Mouse (Mus musculus): ENCODE results near the gene Zfp92.
A peak's percentile ranks its signal among the peaks of the same experiment; 100 is the strongest.
"Not testable (repeated sequence)": the region's sequence is repeated elsewhere in the genome, so short reads cannot be mapped to it uniquely, and the experiment has no call there.

Zfp92 gene

DNA sequence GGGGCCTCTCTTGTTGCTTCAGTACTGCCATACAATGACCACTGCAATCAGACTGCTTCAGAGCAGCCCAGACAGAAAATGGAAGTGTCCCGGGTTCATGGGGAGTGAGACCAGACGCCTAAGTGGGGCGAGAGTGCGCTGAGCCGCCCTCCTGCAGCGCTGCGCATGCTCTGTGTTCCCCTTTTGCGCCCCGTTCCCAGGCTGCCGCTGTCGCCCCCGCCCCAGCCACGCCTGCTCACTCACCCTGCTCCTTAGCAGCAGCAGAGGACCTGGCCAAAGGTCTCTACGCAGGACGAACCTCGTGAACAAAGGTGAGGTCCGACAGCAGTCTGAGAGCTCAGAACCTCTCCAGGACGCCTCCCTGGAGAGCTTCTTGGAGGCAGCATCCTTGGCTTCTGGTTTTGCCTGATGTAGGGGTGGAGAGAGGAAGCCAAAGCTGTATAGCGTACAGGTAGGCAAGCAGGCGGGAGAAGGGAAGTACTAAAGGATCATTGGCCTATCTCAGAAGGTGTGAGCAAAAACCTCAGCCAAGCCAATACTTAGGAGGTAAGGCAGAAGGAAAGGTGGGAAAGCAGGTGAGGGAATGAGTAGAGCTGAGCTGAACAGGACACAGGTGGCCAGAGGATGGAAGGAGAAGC lies at the start of gene Zfp92:
Gene Zfp92 (plus strand): TSS at position 217 of the 638 bp plus-strand sequence.
- DNase-seq (ENCODE audit: low spot score), result no peak

DNA sequence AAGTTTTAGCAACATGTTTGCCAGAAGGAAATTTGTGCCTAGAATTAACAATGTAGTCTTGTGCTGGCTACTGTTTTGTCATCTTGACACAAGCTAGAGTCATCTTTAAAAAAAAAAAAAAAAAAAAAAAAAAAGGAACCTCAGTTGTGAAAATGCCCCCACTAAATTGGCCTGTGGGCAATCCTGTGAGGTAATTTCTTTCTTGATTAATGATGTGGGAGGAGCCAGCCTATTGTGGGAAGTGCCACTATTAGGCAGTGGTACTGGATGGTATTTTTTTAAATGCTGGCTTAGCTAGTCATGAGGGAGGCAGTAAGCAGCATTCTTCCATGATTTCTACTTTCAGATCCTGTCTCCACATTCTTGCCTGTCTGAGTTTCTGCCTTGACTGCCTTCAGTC lies 47.6 kb upstream of the Zfp92 start:
- no peak for DNase-seq (ENCODE audit: low spot score)

DNA sequence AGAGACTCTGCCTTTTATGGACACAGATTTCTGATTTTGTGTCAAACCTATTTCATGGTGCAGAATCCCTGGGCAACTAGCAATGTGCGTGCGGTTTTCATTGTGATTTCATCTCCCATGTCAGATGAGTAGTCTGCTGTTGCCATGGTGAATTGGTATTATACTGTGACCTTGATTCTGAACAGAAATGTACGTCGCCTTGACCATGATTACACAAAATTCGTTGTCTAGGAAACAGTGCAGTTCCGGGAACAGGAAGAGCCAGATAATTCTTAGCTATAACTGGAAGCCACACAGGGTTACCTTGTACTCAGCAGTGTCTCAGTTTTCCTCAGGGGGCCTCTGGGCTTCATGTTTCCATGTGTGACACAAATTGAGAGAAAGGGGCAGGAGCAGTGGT lies 26.5 kb upstream of the Zfp92 start:
- DNase-seq (ENCODE audit: low spot score), result no peak

DNA sequence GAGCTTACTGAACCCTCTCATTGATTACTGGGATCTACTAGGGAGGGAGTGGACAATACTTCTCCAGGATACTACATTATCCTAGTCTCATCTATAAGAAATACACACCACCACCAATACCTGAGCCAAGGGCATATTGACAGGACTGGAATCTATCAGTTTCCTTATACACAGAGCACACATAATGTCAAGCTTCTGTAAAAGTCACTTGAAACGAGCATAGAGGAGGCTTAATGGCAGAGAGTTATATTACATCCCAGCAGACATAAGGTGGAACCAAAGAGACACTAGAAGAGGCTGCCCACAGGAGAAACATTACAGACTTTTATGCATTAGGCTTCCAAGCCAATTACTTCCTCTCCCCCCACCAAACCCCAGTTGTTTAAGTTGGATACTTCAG lies 26.0 kb upstream of the Zfp92 start:
- no peak for DNase-seq (ENCODE audit: low spot score)

DNA sequence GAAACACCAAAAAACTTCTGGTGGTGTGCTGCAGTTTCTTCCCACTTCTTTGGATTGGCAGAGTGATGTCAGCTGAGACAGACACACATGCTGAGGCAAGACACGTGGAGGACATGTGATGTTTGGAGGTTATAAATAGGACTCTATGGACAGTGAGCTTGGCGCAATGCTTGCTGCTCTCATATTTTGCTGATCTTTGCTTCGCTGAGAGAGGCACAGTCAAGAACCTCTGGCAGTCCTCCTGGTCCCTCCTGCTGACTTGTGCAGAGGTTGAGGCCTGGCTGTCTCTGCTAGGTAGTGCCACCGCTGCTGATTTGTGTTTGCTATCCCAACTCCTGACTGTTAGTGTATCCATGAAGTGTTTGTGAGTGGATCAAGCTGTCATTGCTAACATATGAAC lies 19.4 kb upstream of the Zfp92 start:
- no peak for DNase-seq (ENCODE audit: low spot score)

DNA sequence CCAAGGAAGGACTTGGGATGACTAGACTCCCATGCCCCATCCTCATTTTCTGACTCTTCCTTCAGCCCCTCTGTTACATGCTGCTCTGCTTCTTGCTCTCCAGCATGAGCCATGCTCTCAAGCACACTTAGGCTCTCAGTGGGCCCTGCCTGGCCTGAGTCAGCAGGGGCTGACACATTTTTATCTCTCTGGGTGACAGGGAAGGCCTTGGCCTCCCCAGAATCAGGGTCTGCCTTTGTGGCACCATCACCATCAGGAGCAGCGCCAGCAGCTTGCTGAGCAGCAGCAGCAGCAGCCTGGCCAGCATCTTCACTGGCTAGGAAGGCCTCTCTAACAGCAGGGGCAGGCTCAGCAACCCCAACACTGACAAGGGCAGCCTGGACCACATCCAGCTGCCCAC lies 14.4 kb upstream of the Zfp92 start:
- DNase-seq (ENCODE audit: low spot score), result no peak

DNA sequence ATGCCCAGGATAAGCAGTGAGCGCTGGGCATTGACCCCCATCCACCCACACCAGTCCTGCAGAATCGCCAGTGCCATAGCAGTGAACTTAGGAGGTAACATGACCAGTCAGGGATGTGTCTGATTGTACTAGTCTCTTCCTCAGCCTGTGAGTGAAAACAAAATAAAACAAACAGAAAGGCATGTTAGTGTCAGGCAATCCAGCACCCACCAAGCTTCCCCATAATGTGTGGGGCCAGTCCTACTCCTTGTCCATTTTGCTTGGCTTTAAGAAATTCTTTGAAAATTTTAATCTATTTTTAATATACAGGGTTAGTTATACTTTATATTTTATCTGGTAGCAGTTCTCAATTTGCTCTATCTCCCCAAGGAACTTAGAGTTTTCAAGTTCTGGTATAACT lies 12.3 kb upstream of the Zfp92 start, which contains the start of gene Gm18336:
Gene Gm18336 (minus strand): TSS at position 101 of the 400 bp plus-strand sequence.
- DNase-seq (ENCODE audit: low spot score), result not testable (repeated sequence)

DNA sequence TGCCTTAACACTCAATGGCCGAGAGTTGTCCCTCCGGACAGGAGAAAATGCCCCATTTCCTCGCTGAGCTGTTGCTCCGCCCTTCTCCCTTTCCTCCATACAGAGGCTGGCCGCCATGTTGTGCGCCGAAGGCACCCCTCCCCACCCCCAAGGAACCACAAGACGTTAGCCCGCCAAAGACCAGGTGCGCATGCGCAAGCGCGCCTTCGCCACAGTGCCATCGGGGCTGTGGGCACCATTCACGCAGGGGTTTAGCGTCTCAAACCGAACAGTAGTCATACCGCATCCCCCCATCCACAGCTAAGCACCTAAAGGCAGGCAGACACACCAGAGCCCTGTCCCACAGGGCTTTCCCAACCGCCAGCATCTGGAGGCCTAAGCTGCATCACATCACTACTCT lies 9.9 kb upstream of the Zfp92 start:
- no peak for DNase-seq (ENCODE audit: low spot score)

DNA sequence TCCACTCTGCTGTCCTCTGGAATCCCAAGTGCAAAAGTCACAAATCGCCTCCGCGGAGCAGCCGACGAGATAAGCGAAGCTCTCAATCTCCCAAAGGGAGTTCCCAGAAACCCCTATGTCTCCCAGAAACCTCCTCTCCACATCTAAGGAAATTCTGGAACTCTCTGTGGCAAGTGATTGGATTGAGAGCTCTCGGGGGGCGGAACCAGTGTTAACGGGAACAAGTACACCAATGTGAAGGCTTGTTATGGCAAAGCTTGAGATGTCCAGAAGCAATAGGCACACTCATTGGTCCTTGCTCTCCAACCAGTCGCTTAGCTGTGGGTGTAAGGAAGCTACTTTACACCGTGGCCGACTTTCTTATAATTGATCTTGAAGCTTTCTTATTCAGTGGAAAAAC lies 9.3 kb upstream of the Zfp92 start:
- DNase-seq (ENCODE audit: low spot score), result no peak

DNA sequence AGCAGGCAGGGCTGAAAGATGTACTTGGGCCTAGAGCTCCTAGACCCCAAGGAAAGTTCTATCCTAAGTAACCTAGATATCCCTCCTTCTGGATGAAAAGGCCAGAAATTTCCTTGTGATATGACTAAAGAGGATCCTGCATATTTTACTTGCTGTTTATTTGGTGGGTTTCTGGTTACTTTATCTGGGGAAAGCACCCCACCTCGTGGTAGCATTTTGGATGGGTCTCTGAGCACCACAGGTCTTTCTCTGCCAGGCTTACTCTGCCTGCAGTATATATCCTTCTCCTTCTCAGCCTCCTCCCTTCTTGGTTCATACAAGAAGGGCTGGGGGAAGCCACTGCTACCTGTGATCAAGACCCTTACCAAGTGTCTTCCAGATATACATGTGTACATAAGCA lies 1.9 kb downstream of the Zfp92 start:
- DNase-seq (ENCODE audit: low spot score), result no peak

DNA sequence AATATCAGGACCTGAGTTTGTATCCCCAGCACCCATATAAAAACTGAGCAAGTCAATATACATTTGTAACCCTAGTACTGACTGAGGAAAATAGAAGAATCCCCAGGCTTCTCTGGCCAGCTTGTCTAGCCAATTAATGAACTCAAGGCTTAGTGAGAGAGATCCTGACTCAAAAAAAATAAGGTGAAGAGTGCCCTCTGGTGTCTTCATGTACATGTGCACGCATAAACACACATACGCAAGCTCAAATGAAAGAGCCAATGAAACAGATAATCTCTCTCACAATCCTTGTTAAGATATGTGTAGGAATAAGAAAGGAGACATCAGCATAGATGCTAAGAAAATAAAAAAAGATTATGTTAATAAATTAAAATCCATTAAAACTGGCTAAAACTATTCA lies 19.1 kb downstream of the Zfp92 start:
- DNase-seq (ENCODE audit: low spot score), result no peak

DNA sequence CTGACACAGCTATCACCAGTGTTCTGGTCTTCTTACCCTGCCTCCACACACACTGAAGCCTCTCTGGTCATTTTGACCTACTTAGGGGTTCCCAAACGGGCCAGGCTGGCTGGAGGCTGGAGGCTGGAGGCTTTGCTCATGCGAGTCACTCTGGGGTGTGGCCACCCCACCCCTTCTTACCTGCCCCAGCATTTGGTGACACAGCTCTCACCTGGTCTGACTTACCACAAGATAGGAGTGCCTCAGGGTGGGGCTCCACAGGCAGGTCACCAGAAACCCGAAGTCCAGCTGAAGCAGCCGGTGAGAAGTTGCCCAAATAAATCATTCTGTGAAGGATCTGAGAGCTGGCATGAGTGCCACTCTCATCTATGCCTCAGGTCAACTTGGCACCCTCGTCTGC lies 22.0 kb downstream of the Zfp92 start:
- no peak for DNase-seq (ENCODE audit: low spot score)

DNA sequence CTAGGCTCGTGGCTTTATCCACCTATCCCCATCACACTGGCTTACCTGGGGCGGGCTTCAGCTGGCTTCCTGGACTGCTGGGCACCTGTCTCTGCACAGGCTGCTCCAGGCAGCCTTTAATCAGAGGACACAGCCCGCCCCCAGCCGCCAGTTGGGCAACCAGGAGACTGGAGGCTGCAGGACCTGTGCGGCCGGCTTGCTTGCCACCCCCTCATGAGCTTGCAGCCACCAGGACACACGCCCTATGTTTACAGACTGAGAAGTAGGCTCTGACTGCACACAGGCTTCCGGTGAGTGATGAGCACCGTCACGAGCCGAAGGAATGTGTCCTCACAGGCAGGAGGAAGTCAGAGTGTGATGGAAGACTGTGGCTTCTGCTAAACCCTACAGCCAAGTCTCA lies 24.4 kb downstream of the Zfp92 start, which contains the start of gene Trex2:
Gene Trex2 (minus strand): TSS at position 93 of the 400 bp plus-strand sequence.
- no peak for DNase-seq (ENCODE audit: low spot score)

DNA sequence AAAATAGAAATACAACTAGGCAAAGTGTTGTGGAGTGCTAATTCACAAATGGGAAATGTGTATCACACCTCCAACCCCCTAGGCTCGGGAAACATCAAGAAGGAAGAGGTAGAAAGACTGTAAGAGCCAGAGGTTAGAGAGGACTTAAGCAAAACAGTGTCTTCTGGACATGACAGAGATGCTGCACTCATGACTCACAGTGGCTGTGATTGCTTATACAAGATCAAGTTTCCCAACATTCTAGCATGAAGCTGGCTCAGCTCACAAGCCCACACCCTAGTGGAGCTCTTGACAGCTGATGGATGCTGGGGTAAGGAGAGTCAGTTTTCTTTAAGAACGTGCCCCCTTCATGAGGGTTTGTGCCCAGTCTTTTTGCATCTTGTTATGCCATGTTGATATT lies 30.5 kb downstream of the Zfp92 start:
- no peak for DNase-seq (ENCODE audit: low spot score)

DNA sequence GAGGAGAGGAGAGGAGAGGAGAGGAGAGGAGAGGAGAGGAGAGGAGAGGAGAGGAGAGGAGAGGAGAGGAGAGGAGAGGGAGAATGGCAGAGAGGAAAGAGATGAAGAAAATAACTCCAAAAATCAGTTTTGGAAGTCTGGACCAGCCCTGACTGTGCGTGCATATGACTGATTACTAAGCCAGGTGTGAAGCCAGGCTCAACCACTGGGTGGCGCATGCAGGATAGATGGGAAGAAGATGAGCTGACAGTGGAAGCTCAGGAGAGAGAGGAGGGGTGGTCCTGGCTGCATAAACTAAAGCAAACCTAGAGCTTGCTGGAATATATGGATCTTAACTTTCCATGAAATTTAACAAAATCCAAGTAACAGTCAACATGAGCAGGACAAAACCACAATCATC lies 41.1 kb downstream of the Zfp92 start:
- peak; percentile 38 for DNase-seq (ENCODE audit: low spot score)

DNA sequence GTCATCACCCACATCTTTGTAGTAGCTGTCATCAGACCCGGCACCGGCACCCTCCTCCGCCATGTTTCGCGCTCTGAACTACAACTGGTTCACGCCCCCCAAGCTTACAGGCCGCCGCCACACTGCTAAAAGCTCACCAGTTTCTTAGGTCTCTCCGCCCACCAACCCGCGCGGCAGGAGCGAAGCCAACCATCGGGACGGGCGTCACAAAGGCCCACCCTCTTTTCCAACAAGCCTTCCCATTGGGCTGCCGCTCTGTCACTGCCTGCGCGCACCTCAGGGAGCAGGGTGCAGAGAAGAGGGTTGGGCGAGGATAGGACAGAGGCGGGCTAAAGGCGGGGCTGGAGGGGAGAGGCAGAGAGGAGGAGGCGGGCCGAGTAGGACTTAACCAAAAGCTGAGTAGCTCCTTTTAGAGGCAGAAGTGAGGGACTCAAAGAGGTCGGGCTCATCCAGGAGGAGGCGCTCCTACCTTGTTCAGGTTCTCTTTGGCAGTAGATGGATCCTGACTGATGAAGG lies 48.0 kb downstream of the Zfp92 start, which contains the start of gene Haus7:
Gene Haus7 (minus strand): TSS at position 168 of the 516 bp plus-strand sequence.
- peak; percentile 96 for DNase-seq (ENCODE audit: low spot score)

DNA sequence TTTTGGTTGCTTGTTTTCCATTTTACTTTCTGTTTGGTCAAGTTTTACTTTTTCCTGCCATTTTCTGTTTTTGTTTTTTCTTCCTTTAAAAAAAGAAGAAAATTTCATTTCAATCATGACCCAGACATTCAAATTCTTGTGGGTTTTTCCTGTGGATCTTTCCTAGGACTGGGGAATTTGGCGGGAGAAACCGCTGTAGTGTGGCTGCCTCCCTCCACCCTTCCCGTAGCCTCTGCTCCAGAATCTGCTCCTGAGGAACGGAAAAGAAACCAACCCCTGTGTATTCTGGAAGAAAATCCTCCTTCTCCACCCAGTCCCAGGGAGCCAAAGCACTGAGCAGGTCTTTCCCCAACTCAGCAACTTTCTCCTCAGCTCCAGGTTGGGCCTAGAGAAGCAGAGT lies 49.9 kb downstream of the Zfp92 start:
- DNase-seq (ENCODE audit: low spot score), result no peak

DNA sequence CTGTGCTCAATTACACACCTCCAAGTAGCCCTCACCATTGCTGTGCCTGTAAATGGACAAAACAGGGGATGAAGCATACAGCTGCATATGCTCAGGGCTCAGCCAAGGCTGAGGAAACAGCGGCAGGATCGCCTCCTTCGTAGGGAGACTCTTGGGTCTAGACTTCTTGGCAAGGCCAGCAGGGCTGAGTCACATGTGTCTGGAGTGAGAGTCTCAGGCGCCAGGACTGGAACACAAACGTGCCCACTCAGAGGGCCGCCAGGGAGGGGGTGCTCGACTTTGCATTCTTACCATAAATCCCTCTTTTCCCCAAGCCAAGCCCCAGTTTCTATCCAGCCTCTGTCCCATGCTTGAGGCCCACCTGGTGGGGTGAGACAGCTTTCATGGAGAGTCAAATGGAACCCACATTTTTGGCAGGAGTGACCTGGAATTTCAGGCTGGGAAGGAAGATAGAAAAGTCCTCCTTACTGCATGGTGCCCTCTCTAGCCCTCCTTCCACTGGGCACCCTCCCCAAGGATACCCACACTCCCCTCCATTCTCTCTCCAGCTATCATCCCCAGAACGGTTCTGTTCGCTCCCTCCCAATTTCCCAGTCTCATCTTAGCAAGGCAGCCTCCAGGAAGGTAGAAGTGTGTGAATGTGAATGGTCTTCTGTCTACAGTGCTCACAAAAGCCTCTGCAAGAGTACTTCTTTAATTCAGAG lies 54.7 kb downstream of the Zfp92 start:
- no peak for DNase-seq (ENCODE audit: low spot score)

DNA sequence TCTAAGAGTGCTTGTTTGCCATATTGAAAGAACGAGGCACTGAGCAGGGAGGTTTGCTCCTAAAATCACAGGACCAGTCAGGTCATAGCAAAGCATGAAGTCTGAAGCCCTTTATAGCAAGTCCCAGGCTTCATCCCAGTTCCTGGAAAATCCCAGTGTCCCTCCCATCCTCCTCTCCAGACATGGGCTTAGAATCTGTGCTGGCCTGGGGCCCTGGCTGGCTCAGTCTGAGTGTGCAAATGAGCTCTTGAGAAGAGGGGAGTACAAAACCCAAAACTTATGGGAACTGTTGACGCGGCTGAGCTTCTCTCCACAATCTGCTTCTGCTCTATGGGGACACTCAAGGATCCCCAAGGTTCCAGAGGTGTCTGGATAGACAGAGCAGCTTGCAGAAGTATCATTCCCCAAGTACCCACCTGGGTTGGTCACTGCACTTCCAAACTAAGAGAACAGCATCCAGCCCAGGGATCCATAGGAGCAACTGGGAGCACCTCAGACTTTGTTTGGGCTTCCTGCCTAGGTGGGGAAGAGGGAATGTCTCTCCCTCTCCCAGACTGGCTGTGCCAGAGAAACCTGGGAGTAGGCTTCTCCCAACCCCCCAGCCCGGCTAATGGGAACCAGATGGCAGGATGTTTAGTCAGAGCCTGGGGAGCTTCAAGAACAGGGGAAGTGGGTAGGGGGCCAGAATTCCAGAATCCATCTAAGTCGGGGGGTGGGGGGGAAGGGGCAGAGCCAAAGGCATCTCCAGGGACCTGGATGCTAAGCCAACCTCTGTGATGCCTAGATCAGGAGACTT lies 56.7 kb downstream of the Zfp92 start:
- no peak for DNase-seq (ENCODE audit: low spot score)

DNA sequence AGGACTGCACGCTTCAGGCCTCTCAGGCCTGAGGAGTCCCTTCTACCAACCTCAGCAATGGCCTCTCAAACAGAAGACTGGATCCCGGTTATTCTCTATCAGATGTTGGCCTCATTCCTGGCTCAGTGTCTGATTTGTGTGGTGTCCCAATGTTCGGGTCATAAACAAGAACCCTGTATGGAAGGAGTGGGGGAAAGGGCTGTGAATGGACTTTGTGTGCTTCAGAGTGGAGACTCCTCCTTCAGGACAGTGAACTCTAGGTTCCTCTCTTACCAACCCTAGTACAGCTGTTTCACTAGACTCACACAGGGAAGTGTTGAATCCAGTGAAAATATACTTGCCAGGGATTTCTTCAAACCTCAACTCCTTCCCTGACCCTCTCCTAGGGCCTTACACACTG lies 57.4 kb downstream of the Zfp92 start:
- no peak for DNase-seq (ENCODE audit: low spot score)

DNA sequence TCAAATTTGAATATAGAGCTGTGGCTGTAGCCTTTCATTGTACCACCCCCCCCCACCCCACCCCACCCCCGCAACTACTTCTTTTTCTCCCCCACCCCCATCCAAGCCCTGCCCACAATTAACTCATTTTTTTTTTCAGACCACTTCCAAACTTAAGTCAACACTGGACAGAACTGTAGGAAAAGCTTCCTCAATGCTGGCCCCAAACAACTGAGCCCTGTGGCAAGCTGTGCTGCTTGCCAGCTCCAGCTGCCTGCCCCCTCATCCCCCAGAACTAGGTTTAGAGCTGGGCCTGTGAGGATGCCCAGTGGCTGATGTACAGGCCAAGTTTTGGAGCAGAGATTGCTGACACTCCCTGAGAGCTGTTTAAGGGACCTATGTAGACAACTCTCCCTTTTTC lies 57.9 kb downstream of the Zfp92 start:
- DNase-seq (ENCODE audit: low spot score), result no peak

DNA sequence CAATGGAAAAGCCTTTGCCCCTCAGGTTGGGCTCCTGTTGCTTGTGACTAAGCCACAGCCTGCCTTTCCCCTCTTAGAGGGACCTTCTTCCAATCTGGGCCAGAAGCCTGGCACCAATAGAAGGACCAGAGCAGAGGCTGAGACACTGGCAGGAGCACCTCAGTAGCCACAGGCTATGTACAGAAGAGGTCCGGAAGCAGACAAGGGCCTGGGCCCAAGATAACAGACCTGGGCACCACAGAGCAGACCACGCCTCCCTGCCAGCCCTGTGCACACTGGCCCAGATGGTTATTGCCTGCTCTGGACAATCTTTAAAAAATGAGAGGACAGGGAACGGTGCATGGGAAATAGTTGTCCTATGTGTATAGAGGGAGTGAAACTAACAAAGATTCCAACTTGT lies 60.9 kb downstream of the Zfp92 start:
- DNase-seq (ENCODE audit: low spot score), result no peak
